Comparison of ENCODE assay signal across 8 mouse cellular contexts in the genomic region with DNA sequence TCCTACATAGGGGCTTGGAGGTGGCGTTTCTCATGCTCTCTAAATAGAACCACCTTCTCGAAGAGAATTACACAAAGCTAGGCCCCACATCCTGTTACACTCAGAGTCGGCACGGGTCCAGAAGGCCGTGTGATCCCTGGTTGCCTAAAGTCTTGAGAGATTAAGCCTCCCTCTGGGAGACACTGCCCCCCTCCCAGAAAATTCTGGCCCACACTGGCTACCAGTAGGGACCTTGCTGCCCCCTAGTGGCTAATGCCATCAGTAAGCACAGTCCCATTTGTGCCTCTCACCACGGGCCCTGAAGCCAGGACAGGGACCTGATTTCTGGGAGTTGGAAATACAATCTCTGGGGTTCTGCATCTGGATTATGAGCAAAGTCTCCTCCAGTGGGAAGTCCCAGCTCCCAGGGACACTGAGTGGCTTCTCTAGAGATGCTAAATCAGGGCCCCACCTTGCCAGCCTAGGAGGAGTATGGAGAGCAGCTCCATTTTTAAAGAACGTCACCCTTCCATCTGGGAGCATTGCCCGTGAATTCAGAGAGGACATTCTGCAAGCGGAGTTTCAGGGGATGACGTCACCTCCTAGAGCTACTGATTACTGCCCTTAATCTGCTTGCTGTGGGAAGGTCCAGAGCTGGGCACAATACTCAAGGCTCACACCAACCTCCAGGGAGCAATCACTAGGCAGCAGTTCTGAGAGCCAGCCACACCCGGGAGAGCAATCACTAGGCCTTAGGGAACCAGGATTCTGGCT.
DNase-seq lines count a peak whose midpoint lies in the region; ATAC-seq and TF ChIP-seq lines count a peak whose summit lies in the region.

No protein-coding gene starts in this region.

- ATAC-seq in hindbrain, embryonic 12.5 days (ENCODE audit: low FRiP score): no peak
- peak; percentile 66 for ATAC-seq in intestine, embryonic 16.5 days
- peak; percentile 46; the same call in 1 of the 2 replicates for ATAC-seq in limb, embryonic 13.5 days (ENCODE audit: low FRiP score, low read depth)
- peak; percentile 47; the same call in 1 of the 2 replicates for ATAC-seq in midbrain, embryonic 14.5 days (ENCODE audit: low FRiP score, low TSS enrichment)

- no peak overlapping the region for H3K4me3 ChIP-seq in hindbrain, embryonic 10.5 days
- no peak overlapping the region for H3K4me3 ChIP-seq in hindbrain, embryonic 12.5 days
- H3K4me3 ChIP-seq in cortical plate, adult 2 months (ENCODE audit: insufficient read depth, low read length): no peak overlapping the region
- H3K4me3 ChIP-seq in intestine, embryonic 16.5 days (ENCODE audit: low read length): no peak overlapping the region
- no peak overlapping the region for H3K4me3 ChIP-seq in limb, embryonic 13.5 days
- H3K4me3 ChIP-seq in midbrain, embryonic 14.5 days (replicated peaks; ENCODE audit: low read depth, low read length): no peak overlapping the region

- peaks cover 13% of the 10 kb centered on the region for H3K36me3 ChIP-seq in hindbrain, embryonic 10.5 days
- 0 out of 2 replicates have a peak, but pooled peaks cover 4% of the 10 kb centered on the region for H3K36me3 ChIP-seq in hindbrain, embryonic 12.5 days
- H3K36me3 ChIP-seq in intestine, embryonic 16.5 days (ENCODE audit: control insufficient read depth, insufficient read depth, low read length): no peaks in the 10 kb centered on the region
- H3K36me3 ChIP-seq in limb, embryonic 13.5 days: peaks cover 62% of the 10 kb centered on the region
- no peaks in the 10 kb centered on the region for H3K36me3 ChIP-seq in midbrain, embryonic 14.5 days (ENCODE audit: control insufficient read depth, insufficient read depth, low read length)

- peak; percentile 63 for DNase-seq in hindbrain, embryonic 10.5 days (ENCODE audit: low spot score)
- DNase-seq in gastrocnemius, postnatal 4 days (ENCODE audit: low spot score in 2 of 2): peak; percentile 53 to 79
- DNase-seq in midbrain, embryonic 14.5 days: peak; percentile 89
- DNase-seq in spleen, postnatal 10 days (ENCODE audit: low spot score in 2 of 2): peak; percentile 42 to 79

- H3K9ac ChIP-seq in hindbrain, embryonic 12.5 days: no peak overlapping the region
- H3K9ac ChIP-seq in intestine, embryonic 16.5 days (ENCODE audit: low read depth, low read length): no peak overlapping the region
- H3K9ac ChIP-seq in limb, embryonic 13.5 days: no peak overlapping the region
- no peak overlapping the region for H3K9ac ChIP-seq in midbrain, embryonic 14.5 days (replicated peaks; ENCODE audit: low read length)

- H3K27ac ChIP-seq in hindbrain, embryonic 10.5 days: no peak overlapping the region
- H3K27ac ChIP-seq in hindbrain, embryonic 12.5 days: no peak overlapping the region
- H3K27ac ChIP-seq in cortical plate, adult 2 months (ENCODE audit: insufficient read depth, low read length): 0 out of 2 replicates have a peak overlapping the region, but pooled peaks have one; percentile 7
- 0 out of 2 replicates have a peak overlapping the region, but pooled peaks have one; percentile 21 for H3K27ac ChIP-seq in intestine, embryonic 16.5 days (ENCODE audit: low read length)
- H3K27ac ChIP-seq in limb, embryonic 13.5 days: peak overlapping the region; percentile 52; the same call in 1 of the 2 replicates
- no peak overlapping the region for H3K27ac ChIP-seq in midbrain, embryonic 14.5 days (replicated peaks; ENCODE audit: low read depth, low read length)

- no peaks in the 10 kb centered on the region for H3K27me3 ChIP-seq in hindbrain, embryonic 10.5 days (ENCODE audit: insufficient read depth, poor library complexity, severe bottlenecking)
- H3K27me3 ChIP-seq in hindbrain, embryonic 12.5 days: no peaks in the 10 kb centered on the region
- H3K27me3 ChIP-seq in intestine, embryonic 16.5 days (replicated peaks; ENCODE audit: control insufficient read depth, insufficient read depth, low read length): no peaks in the 10 kb centered on the region
- H3K27me3 ChIP-seq in limb, embryonic 13.5 days: no peaks in the 10 kb centered on the region
- no peaks in the 10 kb centered on the region for H3K27me3 ChIP-seq in midbrain, embryonic 14.5 days (ENCODE audit: control insufficient read depth, insufficient read depth, low read length)

- WGBS in hindbrain, embryonic 10.5 days: 42% methylated on average over 11 of the region's 11 CpGs
- WGBS in hindbrain, embryonic 12.5 days: 35% methylated on average over 11 of the region's 11 CpGs
- WGBS in intestine, embryonic 16.5 days: 27% methylated on average over 11 of the region's 11 CpGs
- WGBS in limb, embryonic 13.5 days: 29% methylated on average over 11 of the region's 11 CpGs
- WGBS in midbrain, embryonic 14.5 days: 28% methylated on average over 11 of the region's 11 CpGs

- peak; percentile 77 for TF ChIP-seq CTCF in cortical plate, adult 2 months (IDR thresholded peaks at IDR 0.05; ENCODE audit: extremely low read depth, insufficient read depth, low read length)

- H3K9me3 ChIP-seq in hindbrain, embryonic 10.5 days: no peaks in the 10 kb centered on the region
- no peaks in the 10 kb centered on the region for H3K9me3 ChIP-seq in hindbrain, embryonic 12.5 days (replicated peaks)
- no peaks in the 10 kb centered on the region for H3K9me3 ChIP-seq in intestine, embryonic 16.5 days (ENCODE audit: control insufficient read depth, low read length)
- H3K9me3 ChIP-seq in limb, embryonic 13.5 days: no peaks in the 10 kb centered on the region
- no peaks in the 10 kb centered on the region for H3K9me3 ChIP-seq in midbrain, embryonic 14.5 days (ENCODE audit: control insufficient read depth, low read length)

- peaks cover 45% of the 10 kb centered on the region for H3K4me1 ChIP-seq in hindbrain, embryonic 10.5 days (replicated peaks)
- peaks cover 17% of the 10 kb centered on the region for H3K4me1 ChIP-seq in hindbrain, embryonic 12.5 days
- H3K4me1 ChIP-seq in cortical plate, adult 2 months (ENCODE audit: control insufficient read depth, insufficient read depth, low read length): 0 out of 2 replicates have a peak, but pooled peaks cover 2% of the 10 kb centered on the region
- H3K4me1 ChIP-seq in intestine, embryonic 16.5 days (ENCODE audit: control insufficient read depth, insufficient read depth, low read length): peaks cover 13% of the 10 kb centered on the region
- peaks cover 16% of the 10 kb centered on the region for H3K4me1 ChIP-seq in limb, embryonic 13.5 days
- peaks cover 13% of the 10 kb centered on the region for H3K4me1 ChIP-seq in midbrain, embryonic 14.5 days (ENCODE audit: control insufficient read depth, insufficient read depth, low read length)

- no peak overlapping the region for H3K4me2 ChIP-seq in hindbrain, embryonic 12.5 days (replicated peaks)
- H3K4me2 ChIP-seq in intestine, embryonic 16.5 days (ENCODE audit: low read depth, low read length): no peak overlapping the region
- H3K4me2 ChIP-seq in limb, embryonic 13.5 days (replicated peaks): no peak overlapping the region
- peak overlapping the region; percentile 21 for H3K4me2 ChIP-seq in midbrain, embryonic 14.5 days (ENCODE audit: low read length)

- TF ChIP-seq POLR2A in cortical plate, adult 2 months (IDR thresholded peaks at IDR 0.05; ENCODE audit: extremely low read depth, insufficient read depth, low read length): no peak

Comparison
In these comparisons a context has a peak if more than half of its experiments do, and no peak if none do; other contexts are left out.
1. H3K27ac ChIP-seq: peak in cortical plate, adult 2 months (single experiment), intestine, embryonic 16.5 days (single experiment) and limb, embryonic 13.5 days (single experiment); none in hindbrain, embryonic 10.5 days (single experiment), hindbrain, embryonic 12.5 days (single experiment) and midbrain, embryonic 14.5 days (single experiment).
2. Peak in every context shown above with its lines, with median percentiles within 50 percentile points of each other: DNase-seq.